17 mouse cellular contexts compared by ENCODE assay signal in the genomic region with DNA sequence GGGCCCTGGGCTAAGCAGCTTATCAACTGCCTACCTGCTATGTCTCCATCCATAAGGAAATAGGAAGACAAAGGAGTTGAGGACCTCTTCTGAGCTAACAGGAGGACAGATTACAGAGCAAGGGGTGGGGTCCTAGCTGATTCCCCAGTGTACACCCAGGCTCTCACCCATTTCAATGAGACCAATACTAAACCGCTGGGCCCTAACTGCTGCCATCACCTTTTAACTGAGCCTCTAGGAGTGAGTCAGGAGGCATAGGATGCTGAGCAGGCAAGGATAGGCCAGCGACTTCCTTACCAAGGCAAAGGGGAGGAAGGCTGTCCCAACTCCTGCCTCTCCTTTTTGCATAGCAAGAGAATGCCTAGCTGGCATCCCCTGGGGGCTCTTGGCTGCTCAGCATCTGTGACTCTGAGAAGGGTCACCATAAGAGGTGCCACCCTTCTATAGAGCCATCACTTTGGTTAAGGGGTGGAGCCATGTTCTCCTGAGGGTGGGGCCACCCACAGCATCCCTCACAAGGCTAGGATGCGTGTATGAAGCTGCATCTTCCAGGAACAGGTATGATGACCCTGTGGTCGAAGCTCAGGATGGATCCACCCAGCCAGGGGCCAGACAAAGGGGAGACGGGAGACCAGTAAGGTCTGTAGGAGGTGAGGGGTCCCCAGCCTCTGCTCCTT. TPM values are rescaled to one million over a fixed set of nuclear protein-coding genes. Genes with fewer than 3 reads are reported as not detected.
DNase-seq lines count a peak whose midpoint lies in the region; ATAC-seq and TF ChIP-seq lines count a peak whose summit lies in the region.
"Had no signal": no experiment of that assay in that cellular context is flagged by ENCODE, and none has a peak within 500 bp of the region (broad histone marks: within the 10 kb centered on the region; RNA-seq: fewer than 3 reads in every experiment).

No protein-coding gene starts in this region.

- peak overlapping the region; percentile 66 for H3K4me2 ChIP-seq in heart, embryonic 14.5 days (ENCODE audit: low read length)
- H3K4me2 ChIP-seq in midbrain, embryonic 14.5 days (ENCODE audit: low read length) = peak overlapping the region; percentile 19; the same call in 1 of the 2 replicates
- peak overlapping the region; percentile 67; the same call in 1 of the 2 replicates for H3K4me2 ChIP-seq in hindbrain, postnatal 0 days (ENCODE audit: low read depth, low read length)
- H3K4me2 ChIP-seq: embryonic facial prominence, embryonic 12.5 days; lung, embryonic 14.5 days had no signal

- H3K36me3 ChIP-seq in heart, embryonic 14.5 days (ENCODE audit: control insufficient read depth, insufficient read depth, low read length) = no peaks in the 10 kb centered on the region
- H3K36me3 ChIP-seq in heart, adult 2 months (ENCODE audit: control insufficient read depth, insufficient read depth, low read length) = no peaks in the 10 kb centered on the region
- H3K36me3 ChIP-seq in midbrain, embryonic 14.5 days (ENCODE audit: control insufficient read depth, insufficient read depth, low read length) = no peaks in the 10 kb centered on the region
- no peaks in the 10 kb centered on the region for H3K36me3 ChIP-seq in midbrain, embryonic 10.5 days
- H3K36me3 ChIP-seq in hindbrain, postnatal 0 days (ENCODE audit: insufficient read depth, low read length) = no peaks in the 10 kb centered on the region
- H3K36me3 ChIP-seq: embryonic facial prominence, embryonic 12.5 days; forebrain, embryonic 10.5 days had no signal

- 79% methylated on average over 5 of the region's 5 CpGs for WGBS in heart, embryonic 14.5 days
- WGBS in heart, adult 2 months = 76% methylated on average over 5 of the region's 5 CpGs
- WGBS in midbrain, embryonic 14.5 days = 84% methylated on average over 5 of the region's 5 CpGs
- WGBS in midbrain, embryonic 10.5 days = 80% methylated on average over 5 of the region's 5 CpGs
- 76% methylated on average over 5 of the region's 5 CpGs for WGBS in hindbrain, postnatal 0 days

- H3K27me3 ChIP-seq in heart, embryonic 14.5 days (ENCODE audit: control insufficient read depth, insufficient read depth, low read length) = no peaks in the 10 kb centered on the region
- no peaks in the 10 kb centered on the region for H3K27me3 ChIP-seq in heart, adult 2 months (ENCODE audit: control insufficient read depth, insufficient read depth, low read length)
- H3K27me3 ChIP-seq in midbrain, embryonic 14.5 days (ENCODE audit: control insufficient read depth, insufficient read depth, low read length) = no peaks in the 10 kb centered on the region
- peaks cover 40% of the 10 kb centered on the region for H3K27me3 ChIP-seq in midbrain, embryonic 10.5 days (ENCODE audit: low read depth, poor library complexity, severe bottlenecking)
- no peaks in the 10 kb centered on the region for H3K27me3 ChIP-seq in hindbrain, postnatal 0 days (ENCODE audit: insufficient read depth, low read length)

- peaks cover 6 to 11% of the 10 kb centered on the region in 2 experiments; a peak in 2 of 4 replicates for H3K4me1 ChIP-seq in heart, embryonic 14.5 days (ENCODE audit: control insufficient read depth in 2 of 2, insufficient read depth in 2 of 2, low read length in 2 of 2)
- H3K4me1 ChIP-seq in heart, adult 2 months (ENCODE audit: control insufficient read depth, insufficient read depth, low read length) = no peaks in the 10 kb centered on the region
- peaks cover 5% of the 10 kb centered on the region; the same call in 1 of the 2 replicates for H3K4me1 ChIP-seq in midbrain, embryonic 14.5 days (ENCODE audit: control insufficient read depth, insufficient read depth, low read length)
- H3K4me1 ChIP-seq in midbrain, embryonic 10.5 days = peaks cover 9% of the 10 kb centered on the region
- H3K4me1 ChIP-seq in hindbrain, postnatal 0 days (ENCODE audit: insufficient read depth, low read length) = 0 out of 2 replicates have a peak, but pooled peaks cover 3% of the 10 kb centered on the region
- H3K4me1 ChIP-seq: embryonic facial prominence, embryonic 12.5 days; megakaryocyte, embryonic 14.5 days had no signal

- no peak for TF ChIP-seq EP300 in heart, adult 2 months (IDR thresholded peaks at IDR 0.05; ENCODE audit: insufficient read depth, low read depth, low read length)

- intact Hi-C loops in heart, adult 2 months (cut with DNase I) = no loop called here

- H3K9me3 ChIP-seq in heart, embryonic 14.5 days (ENCODE audit: control insufficient read depth, low read length) = no peaks in the 10 kb centered on the region
- no peaks in the 10 kb centered on the region for H3K9me3 ChIP-seq in midbrain, embryonic 14.5 days (ENCODE audit: control insufficient read depth, low read length)
- H3K9me3 ChIP-seq in midbrain, embryonic 10.5 days (replicated peaks) = no peaks in the 10 kb centered on the region
- no peaks in the 10 kb centered on the region for H3K9me3 ChIP-seq in hindbrain, postnatal 0 days (ENCODE audit: low read length)
- H3K9me3 ChIP-seq: embryonic facial prominence, embryonic 12.5 days; forebrain, embryonic 10.5 days had no signal

- no peaks in the 10 kb centered on the region for H3K79me2 ChIP-seq in heart, adult 2 months (replicated peaks; ENCODE audit: control insufficient read depth, insufficient read depth, low read length)

- TF ChIP-seq POLR2A in heart, adult 2 months (IDR thresholded peaks at IDR 0.05; ENCODE audit: insufficient read depth, low read depth, low read length) = no peak

- TF ChIP-seq CTCF in heart, adult 2 months (IDR thresholded peaks at IDR 0.05) = no peak
- no peak for TF ChIP-seq CTCF in hindbrain, postnatal 0 days (IDR thresholded peaks at IDR 0.05; ENCODE audit: low read depth)

- H3K9ac ChIP-seq in heart, embryonic 14.5 days (ENCODE audit: low read length) = no peak overlapping the region
- H3K9ac ChIP-seq in heart, adult 2 months (ENCODE audit: low read depth, low read length) = no peak overlapping the region
- H3K9ac ChIP-seq in midbrain, embryonic 14.5 days (replicated peaks; ENCODE audit: low read length) = no peak overlapping the region
- H3K9ac ChIP-seq in hindbrain, postnatal 0 days (replicated peaks; ENCODE audit: low read length) = no peak overlapping the region
- H3K9ac ChIP-seq: embryonic facial prominence, embryonic 12.5 days; lung, embryonic 14.5 days had no signal

- DNase-seq in cerebellum, adult 11 months = peak; percentile 41
- no peak for DNase-seq in cerebellum, postnatal 4 days (ENCODE audit: low spot score in 2 of 2)
- DNase-seq in heart, adult 2 months = no peak
- DNase-seq in midbrain, embryonic 14.5 days = no peak
- no peak for DNase-seq in midbrain, embryonic 10.5 days (ENCODE audit: low spot score)
- DNase-seq in hindbrain, postnatal 0 days (ENCODE audit: low spot score) = no peak
- DNase-seq in kidney, adult 9 months = no peak
- DNase-seq: adrenal gland, adult 8-10 months; gastrocnemius, postnatal 14 days; layer of hippocampus, postnatal 36 days; lung, embryonic 14.5 days; retina, postnatal 1 day had no signal

- no peak overlapping the region for H3K27ac ChIP-seq in heart, embryonic 14.5 days (replicated peaks in 1 of 2; ENCODE audit: control insufficient read depth in 1 of 2, insufficient read depth in 1 of 2, low read depth in 2 of 2, low read length in 2 of 2)
- no peak overlapping the region for H3K27ac ChIP-seq in heart, adult 2 months
- no peak overlapping the region for H3K27ac ChIP-seq in midbrain, embryonic 14.5 days (replicated peaks; ENCODE audit: low read depth, low read length)
- H3K27ac ChIP-seq in midbrain, embryonic 10.5 days (replicated peaks) = no peak overlapping the region
- H3K27ac ChIP-seq in hindbrain, postnatal 0 days = no peak overlapping the region
- H3K27ac ChIP-seq: embryonic facial prominence, embryonic 12.5 days; forebrain, embryonic 10.5 days had no signal

- no peak overlapping the region for H3K4me3 ChIP-seq in heart, embryonic 14.5 days (ENCODE audit: control insufficient read depth in 1 of 2, insufficient read depth in 1 of 2, low read depth in 1 of 2, low read length in 2 of 2)
- no peak overlapping the region; the same call in 1 of the 2 replicates for H3K4me3 ChIP-seq in heart, adult 2 months
- H3K4me3 ChIP-seq in midbrain, embryonic 14.5 days (replicated peaks; ENCODE audit: low read depth, low read length) = no peak overlapping the region
- H3K4me3 ChIP-seq in midbrain, embryonic 10.5 days = no peak overlapping the region
- H3K4me3 ChIP-seq in hindbrain, postnatal 0 days (ENCODE audit: low read length) = no peak overlapping the region
- H3K4me3 ChIP-seq: embryonic facial prominence, embryonic 12.5 days; forebrain, embryonic 10.5 days; megakaryocyte, embryonic 14.5 days had no signal

- ATAC-seq in heart, embryonic 14.5 days (ENCODE audit: insufficient number of reproducible peaks, insufficient read depth, low FRiP score, low read depth) = no peak
- no peak for ATAC-seq in midbrain, embryonic 14.5 days (ENCODE audit: low FRiP score, low TSS enrichment)
- 0 out of 2 replicates have a peak, but pooled peaks have one; percentile 19 for ATAC-seq in hindbrain, postnatal 0 days

RNA-seq across cellular contexts. Expression of a gene that starts 2.2 kb away (rescaled TPM):
- polyA plus RNA-seq in heart, embryonic 14.5 days (2014; fragmentation: Nextera tagmentation; extraction: Ambion mirVana) = 2.3 and 2.6 TPM in 2 replicates
- 1 to 10 TPM; 3.5 to 4.0 TPM for total RNA-seq in heart, adult 2 months (2021)
- polyA plus RNA-seq in heart, adult 2 months (2012; rRNA removed) = 5.9 and 8.4 TPM in 2 replicates
- polyA plus RNA-seq in midbrain, embryonic 14.5 days (2014; fragmentation: Nextera tagmentation; extraction: Ambion mirVana) = 3.5 and 6.4 TPM in 2 replicates
- polyA plus RNA-seq in midbrain, embryonic 10.5 days (2016; fragmentation: Nextera tagmentation; extraction: Ambion mirVana) = 0.07 TPM in 1 of 2 replicates, not detected in the other
- 14.9 and 15.0 TPM in 2 replicates for total RNA-seq in hindbrain, postnatal 0 days (2014; rRNA removed)
- 6.7 and 8.0 TPM in 2 replicates for polyA plus RNA-seq in hindbrain, postnatal 0 days (2015; fragmentation: Nextera tagmentation; extraction: Ambion mirVana)
- polyA plus RNA-seq: lung, embryonic 14.5 days had no signal

RNA-seq across cellular contexts. Expression of a gene that starts 46.1 kb away (rescaled TPM):
- 0.05 TPM in 1 of 2 replicates, not detected in the other for polyA plus RNA-seq in heart, embryonic 14.5 days (2014; fragmentation: Nextera tagmentation; extraction: Ambion mirVana)
- not detected for total RNA-seq in heart, adult 2 months (2021)
- polyA plus RNA-seq in heart, adult 2 months (2012; rRNA removed) = not detected in 2 replicates
- not detected in 2 replicates for polyA plus RNA-seq in midbrain, embryonic 14.5 days (2014; fragmentation: Nextera tagmentation; extraction: Ambion mirVana)
- polyA plus RNA-seq in midbrain, embryonic 10.5 days (2016; fragmentation: Nextera tagmentation; extraction: Ambion mirVana) = 0.02 TPM in 1 of 2 replicates, not detected in the other
- total RNA-seq in hindbrain, postnatal 0 days (2014; rRNA removed) = 0.14 and 0.16 TPM in 2 replicates
- polyA plus RNA-seq in hindbrain, postnatal 0 days (2015; fragmentation: Nextera tagmentation; extraction: Ambion mirVana) = 0.20 TPM in 2 replicates
- total RNA-seq: gastrocnemius, postnatal 14 days; layer of hippocampus, postnatal 36 days had no signal
- polyA plus RNA-seq: lung, embryonic 14.5 days; neural tube, embryonic 11.5 days had no signal
